In genomic region chr9:70229823-70230222, GRCm38 (mm10) we compare ENCODE assay signal across 11 mouse cellular contexts. TPM values are rescaled to one million over a fixed set of nuclear protein-coding genes. Genes with fewer than 3 reads are reported as not detected.
A peak's percentile ranks its signal among the peaks of the same experiment; 100 is the strongest.
DNase-seq lines count a peak whose midpoint lies in the region; ATAC-seq and TF ChIP-seq lines count a peak whose summit lies in the region.
"Had no signal": no experiment of that assay in that cellular context is flagged by ENCODE, and none has a peak within 500 bp of the region (broad histone marks: within the 10 kb centered on the region; RNA-seq: fewer than 3 reads in every experiment).

No protein-coding gene starts in this region.

- 51% methylated on average over 8 of the region's 8 CpGs for WGBS in lung, embryonic 14.5 days
- WGBS in stomach, embryonic 16.5 days = 53% methylated on average over 8 of the region's 8 CpGs
- 84% methylated on average over 8 of the region's 8 CpGs for WGBS in midbrain, embryonic 13.5 days

- 0 out of 2 replicates have a peak overlapping the region, but pooled peaks have one; percentile 60 for H3K27ac ChIP-seq in lung, embryonic 14.5 days (ENCODE audit: low read depth)
- peak overlapping the region; percentile 39 for H3K27ac ChIP-seq in stomach, embryonic 16.5 days (ENCODE audit: low read length)
- H3K27ac ChIP-seq in midbrain, embryonic 13.5 days = no peak overlapping the region
- H3K27ac ChIP-seq: hindbrain, embryonic 15.5 days; midbrain, embryonic 10.5 days had no signal

- H3K9ac ChIP-seq in lung, embryonic 14.5 days = no peak overlapping the region
- no peak overlapping the region for H3K9ac ChIP-seq in stomach, embryonic 16.5 days (ENCODE audit: low read length)
- H3K9ac ChIP-seq in midbrain, embryonic 13.5 days (replicated peaks) = no peak overlapping the region
- H3K9ac ChIP-seq: hindbrain, embryonic 15.5 days had no signal

- peak; percentile 93 for ATAC-seq in Patski
- peak; percentile 74; the same call in 1 of the 2 replicates for ATAC-seq in lung, embryonic 14.5 days (ENCODE audit: insufficient read depth)
- peak; percentile 94 for ATAC-seq in stomach, embryonic 16.5 days (ENCODE audit: insufficient read depth, low FRiP score)
- no peak for ATAC-seq in midbrain, embryonic 13.5 days

- no peaks in the 10 kb centered on the region for H3K9me3 ChIP-seq in lung, embryonic 14.5 days (ENCODE audit: low read depth, low read length)
- no peaks in the 10 kb centered on the region for H3K9me3 ChIP-seq in stomach, embryonic 16.5 days (replicated peaks; ENCODE audit: control insufficient read depth, low read length)
- no peaks in the 10 kb centered on the region for H3K9me3 ChIP-seq in midbrain, embryonic 13.5 days
- H3K9me3 ChIP-seq: G1E; hindbrain, embryonic 15.5 days; midbrain, embryonic 10.5 days had no signal

- H3K4me1 ChIP-seq in lung, embryonic 14.5 days (ENCODE audit: insufficient read depth) = no peaks in the 10 kb centered on the region; the same call in 1 of the 2 replicates
- peaks cover 11% of the 10 kb centered on the region for H3K4me1 ChIP-seq in stomach, embryonic 16.5 days (ENCODE audit: control insufficient read depth, insufficient read depth, low read length)
- no peaks in the 10 kb centered on the region for H3K4me1 ChIP-seq in midbrain, embryonic 13.5 days (replicated peaks)
- H3K4me1 ChIP-seq: hindbrain, embryonic 15.5 days; midbrain, embryonic 10.5 days had no signal

- no peak for DNase-seq in Patski (ENCODE audit: low read depth, low spot score)
- DNase-seq in kidney, adult 18-20 months = peak; percentile 60
- DNase-seq in lung, embryonic 14.5 days = peak; percentile 47
- no peak for DNase-seq in B cell, adult 2 months
- no peak for DNase-seq in left cerebral cortex, adult 8-10 months (ENCODE audit: low spot score in 2 of 2)
- DNase-seq: adrenal gland, postnatal 14 days had no signal

- H3K4me2 ChIP-seq in lung, embryonic 14.5 days = no peak overlapping the region
- 0 out of 2 replicates have a peak overlapping the region, but pooled peaks have one; percentile 16 for H3K4me2 ChIP-seq in stomach, embryonic 16.5 days (ENCODE audit: low read depth, low read length)
- no peak overlapping the region for H3K4me2 ChIP-seq in midbrain, embryonic 13.5 days (replicated peaks)
- H3K4me2 ChIP-seq: hindbrain, embryonic 15.5 days had no signal

- no peak for TF ChIP-seq CTCF in Patski (IDR thresholded peaks at IDR 0.05)
- no peak for TF ChIP-seq CTCF in lung, embryonic 14.5 days (IDR thresholded peaks at IDR 0.05; ENCODE audit: low read depth)

- no peaks in the 10 kb centered on the region for H3K27me3 ChIP-seq in Patski
- H3K27me3 ChIP-seq in lung, embryonic 14.5 days (ENCODE audit: insufficient read depth, low read length) = no peaks in the 10 kb centered on the region
- H3K27me3 ChIP-seq in stomach, embryonic 16.5 days (ENCODE audit: control insufficient read depth, insufficient read depth, low read length) = no peaks in the 10 kb centered on the region
- no peaks in the 10 kb centered on the region for H3K27me3 ChIP-seq in midbrain, embryonic 13.5 days
- H3K27me3 ChIP-seq: hindbrain, embryonic 15.5 days had no signal

- no peaks in the 10 kb centered on the region for H3K36me3 ChIP-seq in lung, embryonic 14.5 days (ENCODE audit: insufficient read depth)
- H3K36me3 ChIP-seq in stomach, embryonic 16.5 days (ENCODE audit: control insufficient read depth, insufficient read depth, low read length) = no peaks in the 10 kb centered on the region
- no peaks in the 10 kb centered on the region for H3K36me3 ChIP-seq in midbrain, embryonic 13.5 days
- H3K36me3 ChIP-seq: G1E; hindbrain, embryonic 15.5 days; midbrain, embryonic 10.5 days had no signal

- POLR2A ChIA-PET in Patski (lab: Charles Lee) = no interaction called here

- in situ Hi-C loops in Patski (cut with MboI; ENCODE audit: low pct_unique_long_range_greater_than_20kb) = no loop called here

- CTCF ChIA-PET in Patski (lab: Charles Lee) = interaction anchor here (1.0 to 1.9 kb wide), 4 partner anchors 10 to 67 kb away, joined by 3 to 7 read pairs (median 5); no protein-coding TSS in a partner anchor

- H3K4me3 ChIP-seq in lung, embryonic 14.5 days (ENCODE audit: low read depth, low read length) = no peak overlapping the region
- no peak overlapping the region for H3K4me3 ChIP-seq in stomach, embryonic 16.5 days (replicated peaks; ENCODE audit: low read length)
- H3K4me3 ChIP-seq in midbrain, embryonic 13.5 days (replicated peaks) = no peak overlapping the region
- H3K4me3 ChIP-seq: hindbrain, embryonic 15.5 days; midbrain, embryonic 10.5 days had no signal

RNA-seq across cellular contexts. Expression of gene Myo1e, which starts 22.7 kb away (rescaled TPM):
- 78.5 TPM for polyA plus RNA-seq in Patski (2021)
- 27.6 and 31.4 TPM in 2 replicates for polyA plus RNA-seq in lung, embryonic 14.5 days (2014; fragmentation: Nextera tagmentation; extraction: Ambion mirVana)
- polyA plus RNA-seq in stomach, embryonic 16.5 days (2015; fragmentation: Nextera tagmentation; extraction: Ambion mirVana) = 34.3 and 37.1 TPM in 2 replicates
- 6.0 and 6.1 TPM in 2 replicates for polyA plus RNA-seq in midbrain, embryonic 13.5 days (2015; fragmentation: Nextera tagmentation; extraction: Ambion mirVana)
- total RNA-seq in left cerebral cortex, adult 8-10 months (2022) = 10 to 100 TPM; 12.6 to 23.5 (median 15.5) TPM

Comparison
In these comparisons a context has a peak if more than half of its experiments do, and no peak if none do; other contexts are left out.
1. DNase-seq: peak in kidney, adult 18-20 months (single experiment) and lung, embryonic 14.5 days (single experiment); none in Patski (single experiment), B cell, adult 2 months (0 of 2) and left cerebral cortex, adult 8-10 months (0 of 2).